Mouse (Mus musculus): ENCODE results near the gene Rnd2.
A peak's percentile ranks its signal among the peaks of the same experiment; 100 is the strongest.
"Not testable (repeated sequence)": the region's sequence is repeated elsewhere in the genome, so short reads cannot be mapped to it uniquely, and the experiment has no call there.

The Rnd2 gene

DNA sequence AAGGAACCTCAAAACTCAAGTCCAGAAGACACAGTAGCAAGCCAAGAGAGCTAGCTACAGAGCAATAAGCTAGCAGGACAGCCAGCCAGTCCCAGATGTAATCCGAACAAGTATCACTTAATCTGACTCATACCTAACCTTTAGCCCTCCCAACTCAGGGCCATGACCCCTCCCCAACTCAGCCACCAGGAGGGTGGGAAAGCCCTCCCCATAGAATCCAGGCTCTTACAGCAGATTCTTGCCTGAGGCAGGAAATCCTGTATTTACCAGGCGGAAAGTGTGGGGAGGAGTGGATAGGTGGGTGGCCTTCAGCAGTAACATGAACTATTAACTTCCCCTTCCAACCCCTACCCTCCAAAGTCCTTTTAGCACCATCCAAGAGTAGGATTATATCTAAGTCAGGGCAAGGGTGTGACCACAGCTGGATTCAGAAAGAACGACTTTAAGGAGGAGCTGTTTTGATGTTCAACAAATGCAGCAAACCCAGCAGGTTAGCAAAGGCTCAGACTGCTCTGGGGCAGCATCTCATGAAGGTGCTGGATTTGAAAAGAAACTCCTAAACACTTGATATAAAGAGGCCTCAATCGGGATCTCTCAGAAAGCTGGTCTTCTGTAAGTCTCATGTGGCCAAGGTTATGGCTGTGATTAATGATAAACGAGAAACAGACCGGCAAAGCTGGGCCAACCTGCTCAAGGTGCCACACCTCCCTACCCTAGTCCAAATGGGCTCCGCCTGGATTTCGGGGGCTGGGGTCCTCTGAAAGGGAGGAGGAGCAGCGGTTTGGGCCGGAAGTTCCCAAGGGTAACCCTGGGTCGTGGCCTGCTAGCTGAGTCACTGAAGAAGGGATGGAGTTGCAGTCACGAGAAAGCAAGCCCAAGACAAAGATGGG, at the start of gene Rnd2:
Rnd2 (plus strand) TSS at position 789 of the 890 bp plus-strand sequence.
- no peak for DNase-seq

DNA sequence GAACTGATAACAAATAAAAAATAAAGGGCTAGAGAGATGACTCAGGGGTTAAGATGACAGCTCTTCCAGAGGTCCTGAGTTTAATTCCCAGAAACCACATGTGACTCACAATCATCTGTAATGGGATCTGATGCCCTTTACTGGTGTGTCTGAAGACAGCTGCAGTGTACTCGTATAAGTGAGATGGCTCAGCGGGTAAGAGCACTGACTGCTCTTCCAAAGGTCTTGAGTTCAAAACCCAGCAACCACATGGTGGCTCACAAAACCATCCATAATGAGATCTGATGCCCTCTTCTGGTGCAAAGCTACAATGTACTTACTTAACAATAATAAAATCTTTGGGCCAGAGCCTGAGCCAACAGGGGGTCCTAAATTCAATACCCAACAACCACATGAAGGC, 49.5 kb upstream of the Rnd2 start:
- DNase-seq: no peak

DNA sequence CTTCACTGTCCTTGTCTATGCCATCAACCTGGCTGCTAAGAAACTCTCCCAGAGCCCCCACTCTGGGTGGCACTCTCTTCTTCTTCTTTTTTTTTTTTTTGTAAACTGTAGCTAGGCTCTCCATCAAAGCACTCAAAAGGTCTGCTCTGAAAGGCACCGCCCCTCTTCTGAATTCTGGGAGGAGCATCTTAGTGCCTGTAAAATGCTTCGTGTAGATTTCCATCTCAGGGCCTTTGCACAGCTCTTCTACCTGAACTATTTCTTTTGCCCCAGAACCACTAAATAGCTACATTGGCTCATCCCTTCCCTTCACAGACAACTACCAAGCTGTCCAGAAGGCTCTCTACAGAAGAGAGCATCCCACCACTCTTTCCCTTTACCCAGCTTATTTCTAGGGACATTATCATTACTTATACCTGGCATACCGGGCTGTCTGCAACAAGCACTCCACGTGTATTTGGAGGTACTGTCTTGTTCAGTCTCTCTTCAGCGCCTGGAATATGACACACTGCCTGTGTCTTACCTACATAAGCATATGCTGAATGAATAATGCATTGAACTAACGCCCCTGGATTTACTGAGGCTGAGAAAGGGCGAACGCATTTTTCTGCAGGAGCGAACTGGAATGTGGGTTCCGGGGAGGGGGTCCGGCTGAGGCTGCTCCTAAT, 48.2 kb upstream of the Rnd2 start:
- no peak for DNase-seq

DNA sequence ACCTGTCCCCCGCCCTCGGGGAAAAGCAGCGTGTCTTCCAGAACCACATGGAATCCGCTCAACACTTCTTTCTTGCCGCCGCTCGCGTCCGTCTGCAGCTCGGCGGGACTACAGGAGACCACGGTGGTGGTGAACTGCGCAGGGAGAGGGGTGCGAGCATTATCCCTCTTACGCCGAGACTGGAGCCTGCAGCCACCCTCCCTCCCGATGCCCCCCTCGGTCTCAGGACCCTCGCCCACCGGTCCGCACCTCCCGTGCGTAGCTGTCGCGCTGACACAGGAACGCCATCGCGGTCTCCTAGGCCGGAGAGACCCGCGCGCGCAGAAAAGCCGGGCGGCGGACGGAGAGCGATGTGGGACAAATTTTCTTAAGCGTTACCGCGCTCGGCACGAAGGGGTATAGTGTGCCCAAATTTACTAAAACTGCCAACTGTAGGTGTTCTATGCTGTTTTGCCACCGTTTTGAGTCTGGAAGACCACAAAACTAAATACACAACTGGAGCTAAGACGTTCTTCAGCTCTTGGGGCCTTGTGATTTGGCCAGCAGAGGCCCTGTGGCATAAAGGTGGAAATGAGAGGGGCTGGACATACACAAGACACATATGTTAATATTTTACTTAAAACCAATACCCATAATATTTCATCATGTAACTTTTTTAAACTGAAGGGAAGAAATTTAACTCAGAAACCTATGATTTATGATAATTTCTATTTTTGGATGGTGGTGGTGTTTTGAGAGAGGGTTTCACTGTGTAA, 47.5 kb upstream of the Rnd2 start, which contains the start of gene Aarsd1:
Aarsd1 (minus strand) TSS at position 515 of the 755 bp plus-strand sequence.
- DNase-seq: peak; percentile 92

DNA sequence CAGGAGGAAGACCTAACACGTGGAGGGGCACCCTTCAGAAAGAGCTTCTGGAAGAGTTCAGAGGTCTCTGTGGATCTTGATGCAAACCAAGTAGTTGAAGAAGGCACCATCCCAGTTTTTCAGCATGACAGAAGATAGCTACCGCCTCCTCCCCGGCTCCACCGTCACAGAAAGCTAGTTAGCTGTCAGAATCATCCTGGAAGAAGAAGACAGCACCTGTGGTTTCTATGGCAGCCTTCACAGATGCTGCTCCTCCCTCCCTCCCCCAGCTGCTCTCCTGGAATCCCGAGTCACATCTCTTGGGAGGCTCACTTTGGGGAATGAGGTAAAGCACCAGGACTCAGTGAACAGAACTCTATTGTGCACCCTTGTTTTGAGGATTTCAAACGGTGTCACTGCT, 45.8 kb upstream of the Rnd2 start:
- DNase-seq: no peak

DNA sequence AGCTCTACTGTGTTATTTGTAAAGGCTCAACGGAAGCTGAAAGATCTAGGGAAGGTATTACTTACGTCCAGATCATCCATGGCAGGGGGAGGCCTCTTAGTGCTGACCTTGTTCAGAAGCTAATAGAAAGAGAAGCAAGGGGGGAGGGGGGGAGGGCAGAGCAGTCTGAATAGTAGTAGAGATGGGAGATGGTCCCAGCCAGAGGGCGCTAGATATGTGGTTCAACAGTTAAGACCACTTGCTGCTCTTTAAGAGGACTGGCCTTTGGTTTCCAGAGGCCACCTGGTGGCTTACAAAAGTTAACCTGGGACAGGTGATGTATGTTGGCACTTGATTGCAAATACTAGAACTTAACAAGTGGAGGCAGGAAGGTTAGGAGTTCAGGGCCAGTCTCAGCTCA, 45.2 kb upstream of the Rnd2 start:
- no peak for DNase-seq

DNA sequence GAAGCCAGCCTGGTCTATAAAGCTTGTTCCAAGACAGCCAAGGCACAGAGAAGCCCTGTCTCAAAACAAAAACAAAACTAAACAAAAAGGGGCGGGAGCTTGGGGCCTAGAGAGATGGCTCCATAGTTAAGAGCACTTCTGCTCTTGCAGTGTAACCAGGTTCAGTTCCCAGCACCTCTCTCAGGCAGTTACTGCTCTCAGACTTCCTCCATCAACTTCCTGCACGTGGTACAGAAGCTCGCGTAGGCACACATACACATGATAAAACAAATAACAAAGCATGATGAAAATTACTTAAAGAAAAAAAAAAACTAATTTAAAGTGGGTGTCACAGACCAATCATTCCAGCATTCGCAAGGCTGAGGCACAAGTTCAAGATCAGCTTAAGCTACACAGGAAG, 44.7 kb upstream of the Rnd2 start:
- DNase-seq: no peak

DNA sequence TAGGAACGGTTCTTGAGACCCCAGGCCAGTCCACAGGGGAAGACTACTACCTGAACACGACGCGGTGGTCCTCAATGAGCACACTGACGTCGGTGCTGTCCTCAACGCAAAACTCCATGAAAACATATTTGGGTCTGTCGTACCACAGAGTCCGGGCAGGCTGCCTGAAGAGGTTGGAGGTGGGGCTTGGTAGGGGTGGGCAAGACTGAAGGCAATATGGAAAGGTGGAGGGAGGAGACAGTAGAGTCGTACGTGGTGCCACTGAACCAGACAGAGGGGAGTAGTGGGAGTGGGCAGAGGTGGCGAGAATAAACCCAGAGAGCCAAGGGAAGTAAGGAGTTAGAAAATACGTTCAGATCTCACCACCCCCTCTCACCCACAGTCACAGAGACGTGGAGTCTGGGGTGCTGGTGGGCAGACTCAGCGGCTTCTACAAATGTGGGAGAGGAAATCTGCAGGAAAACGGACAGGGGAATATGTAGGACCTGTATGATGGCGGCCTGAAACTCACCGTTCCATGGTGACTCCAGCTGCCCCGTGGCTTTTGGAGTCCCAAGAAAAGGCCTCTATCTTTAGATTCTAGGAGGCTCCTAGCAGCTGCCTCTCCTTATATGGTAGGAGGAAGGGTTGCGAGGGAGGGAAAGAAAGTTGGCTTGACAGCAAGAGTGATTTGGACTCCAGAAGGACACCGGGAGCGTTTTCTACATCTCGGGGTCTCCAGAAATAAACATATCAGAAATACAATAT, 40.5 kb upstream of the Rnd2 start, which contains the start of gene Gm27029:
Gm27029 (minus strand) TSS at position 692 of the 747 bp plus-strand sequence.
- DNase-seq: no peak

DNA sequence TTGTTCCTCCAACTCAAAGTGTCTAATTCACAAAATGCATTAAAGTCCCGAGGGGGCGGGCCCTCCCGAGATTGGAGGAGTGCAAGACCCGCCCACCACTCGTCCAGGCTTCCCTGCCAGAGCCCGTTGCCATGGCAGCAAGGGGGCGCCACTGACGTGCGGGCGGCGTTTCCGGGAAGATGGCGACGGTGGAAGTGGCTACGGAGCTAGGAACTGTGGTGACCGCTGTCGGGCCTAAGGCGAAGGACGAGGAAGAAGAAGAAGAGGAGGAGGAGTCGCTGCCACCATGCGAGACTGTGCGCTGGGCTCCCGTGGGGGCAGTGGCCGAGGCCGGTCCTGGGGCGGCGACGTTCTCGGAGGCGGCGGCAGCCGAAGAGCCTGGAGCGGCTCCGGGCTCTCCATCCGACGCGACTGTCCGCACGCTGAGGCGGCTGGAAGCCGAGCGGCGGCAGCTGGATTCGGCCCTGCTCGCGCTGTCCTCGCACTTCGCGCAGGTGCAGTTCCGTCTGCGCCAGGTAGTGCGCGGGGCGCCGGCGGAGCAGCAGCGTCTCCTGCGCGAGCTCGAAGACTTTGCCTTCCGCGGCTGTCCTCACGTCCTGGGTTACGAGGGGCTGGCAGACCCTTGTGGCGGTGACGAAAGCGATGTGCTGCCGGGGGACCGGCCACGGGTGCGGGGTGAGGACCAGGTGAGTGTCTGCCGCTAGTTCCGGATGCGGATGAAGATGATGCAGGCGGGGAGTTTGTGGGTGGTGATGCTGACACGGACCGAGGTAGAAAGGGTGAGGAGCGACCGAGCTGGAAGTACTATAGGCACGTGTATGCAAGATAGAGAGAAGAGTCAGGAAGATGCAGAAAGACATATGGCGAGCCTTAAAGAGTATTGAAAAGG, 39.6 kb upstream of the Rnd2 start, which contains the start of the genes Rundc1 and Ptges3l:
Rundc1 (plus strand) TSS at position 161 of the 889 bp plus-strand sequence.
Ptges3l (minus strand) TSS at position 409 of the 889 bp plus-strand sequence.
- peak; percentile 99 for DNase-seq

DNA sequence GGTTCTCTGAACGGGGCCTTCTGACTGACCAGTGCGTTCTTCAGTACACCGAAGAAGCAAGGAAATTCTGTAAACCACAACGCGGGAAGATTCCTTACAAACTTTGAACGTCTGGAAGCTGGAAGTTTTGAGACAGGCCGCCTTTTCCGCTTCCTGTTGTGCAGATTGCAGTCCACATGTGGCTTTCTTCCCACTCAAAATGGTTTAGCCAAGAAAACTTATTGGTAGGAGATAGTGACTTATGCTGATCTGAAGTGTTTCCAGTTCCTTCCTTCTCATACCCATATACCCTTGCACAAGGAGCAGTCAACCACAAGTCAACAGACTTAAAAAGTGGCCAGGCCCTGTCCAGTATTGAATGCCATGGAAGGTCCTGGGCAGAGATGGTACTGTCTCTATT, 38.6 kb upstream of the Rnd2 start:
- DNase-seq: no peak

DNA sequence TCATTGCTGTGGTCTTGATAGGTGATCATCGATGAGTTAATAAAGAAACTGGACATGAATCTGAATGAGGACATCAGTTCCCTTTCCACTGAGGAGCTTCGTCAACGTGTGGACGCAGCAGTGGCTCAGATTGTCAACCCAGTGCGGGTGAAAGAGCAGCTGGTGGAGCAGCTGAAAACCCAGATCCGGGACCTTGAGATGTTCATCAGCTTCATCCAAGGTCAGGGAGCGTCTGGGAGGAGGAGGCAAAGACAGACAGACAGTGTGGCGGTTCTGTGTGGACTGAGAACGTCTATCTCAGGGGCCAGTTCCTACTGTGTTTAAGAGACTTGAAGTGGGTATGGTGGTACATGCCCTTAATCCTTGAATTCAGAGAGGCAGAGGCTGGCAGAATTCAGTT, 33.5 kb upstream of the Rnd2 start:
- no peak for DNase-seq

DNA sequence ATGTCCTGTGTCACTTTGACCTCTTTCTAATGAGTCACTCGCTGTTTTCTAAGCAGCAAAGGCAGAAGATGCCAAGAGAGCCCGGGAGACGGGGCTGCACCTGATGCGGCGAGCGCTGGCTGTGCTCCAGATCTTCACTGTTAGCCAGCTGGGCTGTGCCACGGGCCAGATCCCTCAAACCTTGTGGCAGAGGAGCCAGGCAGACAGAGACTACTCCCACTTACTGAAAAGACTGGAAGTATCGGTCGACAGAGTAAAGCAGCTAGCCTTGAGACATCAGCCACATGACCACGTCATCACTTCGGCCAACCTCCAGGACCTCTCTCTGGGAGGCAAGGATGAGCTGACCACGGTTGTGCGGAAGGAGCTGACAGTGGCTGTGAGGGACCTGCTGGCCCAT, 31.4 kb upstream of the Rnd2 start:
- DNase-seq: no peak

DNA sequence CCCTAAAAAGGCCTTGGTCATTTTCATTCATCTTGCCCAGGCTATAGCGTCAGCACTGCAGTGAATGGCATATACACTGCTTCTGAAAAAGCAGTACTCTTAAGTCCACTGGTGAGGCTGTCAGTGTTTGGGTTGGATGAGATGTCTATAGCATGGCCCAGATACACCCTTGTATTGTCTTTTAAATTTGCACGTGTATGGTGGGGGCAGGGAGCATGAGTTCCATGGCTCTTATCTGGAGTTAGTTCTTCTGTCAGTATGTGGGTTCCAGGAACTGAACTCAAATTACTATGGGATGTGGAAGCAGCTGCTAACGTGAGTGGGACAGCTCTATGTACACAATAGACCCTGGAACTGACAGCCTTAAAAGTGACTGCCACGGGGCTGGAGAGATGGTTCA, 29.0 kb upstream of the Rnd2 start:
- DNase-seq: no peak

DNA sequence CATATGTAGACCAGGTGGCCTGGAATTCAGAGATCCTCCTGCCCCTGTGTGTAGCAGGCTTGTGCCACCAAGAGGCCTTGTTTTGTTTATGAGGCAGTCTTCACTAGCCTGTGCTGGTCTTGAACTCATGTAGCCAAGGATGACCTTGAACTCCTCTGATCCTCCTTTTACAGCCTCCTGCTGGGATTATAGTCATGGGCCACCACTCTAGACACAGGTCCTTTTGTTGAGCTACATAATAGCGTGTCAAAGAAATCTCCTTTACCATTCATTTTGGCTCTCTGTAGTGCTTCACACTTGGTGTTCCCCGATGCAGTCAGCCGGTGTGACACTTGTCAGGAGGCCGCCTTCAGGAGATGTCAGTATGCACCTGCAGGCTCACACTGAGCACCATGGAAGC, 27.9 kb upstream of the Rnd2 start:
- no peak for DNase-seq

DNA sequence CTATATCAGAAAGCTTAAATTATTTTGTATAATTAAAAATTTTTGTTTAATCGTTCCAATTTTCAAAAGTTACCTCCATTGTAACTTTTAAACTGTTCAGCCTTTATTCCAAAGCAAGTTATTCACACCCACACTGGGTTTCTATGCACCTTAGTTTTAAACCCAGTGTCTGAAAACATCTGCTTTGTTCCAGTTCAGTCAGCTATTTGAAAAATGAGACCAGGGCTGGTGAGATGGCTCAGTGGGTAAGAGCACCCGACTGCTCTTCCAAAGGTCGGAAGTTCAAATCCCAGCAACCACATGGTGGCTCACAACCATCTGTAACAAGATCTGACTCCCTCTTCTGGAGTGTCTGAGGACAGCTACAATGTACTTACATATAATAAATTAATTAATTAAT, 26.8 kb upstream of the Rnd2 start:
- not testable (repeated sequence) for DNase-seq

DNA sequence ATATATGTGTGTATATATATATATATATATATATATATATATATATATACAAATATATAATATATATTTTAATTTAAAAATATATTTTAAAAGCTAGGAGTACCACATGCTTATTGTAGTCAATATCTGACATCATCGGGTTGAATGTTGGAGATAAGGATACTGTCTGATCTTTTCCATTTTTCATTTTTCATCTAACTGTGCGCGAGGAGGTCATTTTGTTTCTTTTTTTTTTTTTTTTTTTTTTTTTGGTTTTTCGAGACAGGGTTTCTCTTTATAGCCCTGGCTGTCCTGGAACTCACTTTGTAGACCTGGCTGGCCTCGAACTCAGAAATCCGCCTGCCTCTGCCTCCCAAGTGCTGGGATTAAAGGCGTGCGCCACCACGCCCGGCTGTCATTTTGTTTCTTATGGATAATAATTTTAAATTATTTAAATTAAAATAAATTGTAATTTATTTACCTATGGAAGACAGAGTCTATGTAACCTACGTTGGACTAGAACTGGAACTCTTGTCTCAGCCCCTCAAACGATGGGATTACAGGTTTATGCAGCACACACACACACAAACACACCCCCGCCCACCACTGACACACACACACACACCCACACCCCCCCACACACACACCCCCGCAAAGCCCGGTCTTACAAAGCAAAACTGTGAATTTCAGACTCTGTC, 23.2 kb upstream of the Rnd2 start:
- not testable (repeated sequence) for DNase-seq

DNA sequence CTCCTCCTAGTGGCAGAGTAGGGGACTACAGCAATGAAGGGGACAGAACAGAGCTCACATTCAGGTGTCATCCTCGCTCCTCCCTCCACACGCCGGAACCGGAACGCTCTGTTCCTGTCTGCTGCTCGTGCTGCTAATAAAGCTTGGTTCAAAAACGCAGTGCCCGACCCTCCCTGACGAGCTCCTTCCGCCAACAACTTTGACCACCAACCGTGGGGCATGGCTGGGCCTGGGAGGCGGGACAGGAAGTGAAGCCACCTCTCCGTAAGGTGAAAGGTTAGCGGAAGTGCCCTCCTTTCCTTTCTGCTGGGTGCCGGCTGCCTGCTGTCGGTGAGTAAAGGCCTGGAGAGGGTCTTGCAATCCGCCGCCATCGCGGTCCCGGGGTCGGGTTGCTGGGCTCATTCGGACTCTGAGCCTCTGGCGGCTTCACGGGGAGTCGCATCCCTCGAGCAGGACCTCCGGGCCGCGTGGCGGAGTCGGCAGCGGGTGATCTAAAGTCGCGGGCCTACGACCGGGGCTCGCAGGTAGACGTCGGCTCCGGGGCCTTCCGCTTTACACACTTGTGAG, 22.6 kb upstream of the Rnd2 start, which contains the start of gene Rpl27:
Rpl27 (plus strand) TSS at position 172 of the 567 bp plus-strand sequence.
- DNase-seq: peak; percentile 94

DNA sequence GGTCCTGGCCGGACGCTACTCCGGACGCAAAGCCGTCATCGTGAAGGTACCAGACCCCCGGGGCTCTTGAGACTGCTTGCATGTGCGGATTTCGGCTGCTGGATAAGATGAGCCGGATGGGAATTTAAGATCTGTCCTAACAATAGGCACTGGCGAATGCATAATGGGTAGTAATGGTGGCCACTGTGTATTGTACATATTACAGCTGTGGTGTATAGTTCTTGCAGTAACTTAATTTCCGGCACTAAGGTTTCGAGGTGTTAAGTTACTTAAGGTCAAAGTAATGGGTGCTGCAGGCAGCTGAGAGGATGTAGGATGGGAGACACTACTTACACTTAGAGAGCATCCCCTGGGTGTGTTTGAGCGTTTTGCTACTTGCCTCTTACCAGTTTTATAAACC, 22.0 kb upstream of the Rnd2 start:
- DNase-seq: no peak

DNA sequence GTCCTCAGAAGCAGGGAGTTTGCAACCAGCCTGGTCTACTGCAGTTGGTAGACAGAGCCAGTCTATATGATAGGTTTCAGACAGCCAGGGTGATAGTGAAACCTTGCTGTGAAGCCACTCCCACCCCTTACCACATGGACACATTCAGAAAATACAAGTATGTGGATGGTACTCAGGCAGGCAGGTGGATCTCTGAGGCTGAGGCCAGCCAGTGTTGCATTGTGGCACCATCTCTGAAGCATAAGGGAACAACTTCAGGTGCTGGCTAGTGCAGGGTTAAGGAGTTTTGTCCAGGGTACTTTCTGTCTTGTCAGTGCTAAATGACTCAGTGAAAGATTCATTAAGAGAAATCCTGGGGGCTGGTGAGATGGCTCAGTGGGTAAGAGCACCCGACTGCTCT, 18.5 kb upstream of the Rnd2 start:
- DNase-seq: no peak

DNA sequence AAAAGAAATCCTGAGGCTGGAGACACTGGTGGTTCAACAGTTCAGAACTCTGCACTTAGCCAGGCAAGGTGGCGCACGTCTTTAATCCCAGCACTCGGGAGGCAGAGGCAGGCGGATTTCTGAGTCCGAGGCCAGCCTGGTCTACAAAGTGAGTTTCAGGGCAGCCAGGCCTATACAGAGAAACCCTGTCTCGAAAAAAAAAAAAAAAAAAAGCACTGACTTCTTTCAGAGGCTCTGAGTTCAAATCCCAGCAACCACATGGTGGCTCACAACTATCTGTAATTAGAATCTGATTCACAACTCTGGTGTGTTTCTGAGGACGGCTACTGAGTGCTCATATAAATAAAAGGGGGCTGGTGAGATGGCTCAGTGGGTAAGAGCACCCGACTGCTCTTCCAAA, 17.9 kb upstream of the Rnd2 start:
- DNase-seq: not testable (repeated sequence)

All from kidney, adult 18-20 months (tissue).